Mouse (Mus musculus) forebrain, embryonic 12.5 days (tissue): ENCODE results near the gene Plekhg4. TPM values are rescaled to one million over a fixed set of nuclear protein-coding genes. Genes with fewer than 3 reads are reported as not detected.

ENCODE experiments used
- ATAC-seq: fragments of 200-750 bp; cut with Nextera tagmentation; 2 replicates; pipeline ENCODE4 v1.8.0; 2017; ENCODE audit warnings: moderate TSS enrichment; ENCODE audit not compliant: low FRiP score
- H3K27ac ChIP-seq: fragments of 300-500 bp; sonication (generic); 2 replicates; pipeline ENCODE4 v1.5.1; 2016; ENCODE audit warnings: mild to moderate bottlenecking
- H3K27me3 ChIP-seq: fragments of 300-500 bp; sonication (generic); 2 replicates; pipeline ENCODE4 v1.6.1; 2016; ENCODE audit warnings: mild to moderate bottlenecking
- H3K36me3 ChIP-seq: fragments of 300-500 bp; sonication (generic); replicated peaks from 2 replicates; pipeline ENCODE4 v1.6.1; 2016; ENCODE audit warnings: mild to moderate bottlenecking
- H3K4me1 ChIP-seq: fragments of 300-500 bp; sonication (generic); 2 replicates; pipeline ENCODE4 v1.6.1; 2016
- H3K4me2 ChIP-seq: fragments of 300-500 bp; sonication (generic); 2 replicates; pipeline ENCODE4 v1.6.1; 2016; ENCODE audit warnings: mild to moderate bottlenecking, moderate library complexity
- H3K4me3 ChIP-seq: fragments of 300-500 bp; sonication (generic); replicated peaks from 2 replicates; pipeline ENCODE4 v1.5.1; 2016; ENCODE audit warnings: mild to moderate bottlenecking
- H3K9ac ChIP-seq: fragments of 300-500 bp; sonication (generic); 2 replicates; pipeline ENCODE4 v1.6.1; 2016; ENCODE audit warnings: mild to moderate bottlenecking
- H3K9me3 ChIP-seq: fragments of 300-500 bp; sonication (generic); 2 replicates; pipeline ENCODE4 v1.6.1; 2016
- WGBS: fragments of 180-500 bp; shearing (Covaris S2); methylation state at CpG from one replicate; pipeline ENCODE4 v1.1.7; 2016; 5-methylcytosine and 5-hydroxymethylcytosine counted together
- polyA plus RNA-seq: library from polyadenylated mRNA; unstranded; fragments of >200 nt; fragmentation: Nextera tagmentation; extraction: Ambion mirVana; gene quantifications from 2 replicates; pipeline ENCODE4 v1.2.1, GENCODE M21; 2016

Gene Plekhg4
- polyA plus RNA-seq, 1 experiment from 2014 or later, result 1.2 TPM

DNA sequence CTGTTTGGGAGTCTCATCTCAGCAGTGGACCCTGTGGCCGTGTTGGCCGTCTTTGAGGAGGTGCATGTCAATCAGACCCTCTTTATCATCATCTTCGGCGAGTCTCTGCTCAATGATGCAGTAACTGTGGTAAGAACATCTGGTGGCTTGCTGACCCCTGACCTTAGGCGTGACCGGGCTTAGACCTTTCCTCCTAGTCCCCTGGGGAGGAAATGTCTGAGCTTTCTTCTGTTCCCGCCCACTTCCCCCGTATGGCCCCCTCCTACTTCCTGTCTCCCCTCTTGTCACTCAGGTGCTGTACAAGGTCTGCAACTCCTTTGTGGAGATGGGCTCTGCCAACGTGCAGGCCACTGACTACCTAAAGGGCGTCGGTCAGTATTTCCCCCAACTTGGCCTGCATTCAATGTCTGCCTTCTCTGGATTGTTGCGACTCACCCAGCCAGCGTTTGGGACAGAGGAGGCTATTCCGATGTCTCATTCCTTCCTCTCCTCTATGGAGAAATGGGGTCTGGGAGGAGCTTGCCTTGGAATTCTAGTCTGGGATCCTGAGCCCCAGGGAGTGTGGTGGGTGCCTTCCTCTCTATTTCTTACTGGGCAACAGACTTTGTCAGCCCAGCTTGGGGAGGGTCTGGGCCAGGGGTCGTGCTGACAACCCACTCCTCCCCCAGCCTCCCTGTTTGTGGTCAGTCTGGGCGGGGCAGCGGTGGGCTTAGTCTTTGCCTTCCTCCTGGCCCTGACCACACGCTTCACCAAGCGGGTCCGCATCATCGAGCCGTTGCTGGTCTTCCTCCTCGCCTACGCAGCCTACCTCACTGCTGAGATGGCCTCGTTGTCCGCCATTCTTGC, 17.7 kb upstream of the Plekhg4 start:
- no peak overlapping the region for H3K9ac ChIP-seq
- 81% methylated on average over 26 of the region's 26 CpGs for whole genome bisulfite sequencing
- no peaks in the 10 kb centered on the region for H3K9me3 ChIP-seq
- no peak overlapping the region for H3K4me3 ChIP-seq
- peaks cover 24% of the 10 kb centered on the region; the same call in 1 of the 2 replicates for H3K36me3 ChIP-seq
- ATAC-seq, result no peak
- no peak overlapping the region for H3K4me2 ChIP-seq
- H3K27me3 ChIP-seq, result no peaks in the 10 kb centered on the region
- H3K27ac ChIP-seq, result no peak overlapping the region
- peaks cover 3% of the 10 kb centered on the region for H3K4me1 ChIP-seq

DNA sequence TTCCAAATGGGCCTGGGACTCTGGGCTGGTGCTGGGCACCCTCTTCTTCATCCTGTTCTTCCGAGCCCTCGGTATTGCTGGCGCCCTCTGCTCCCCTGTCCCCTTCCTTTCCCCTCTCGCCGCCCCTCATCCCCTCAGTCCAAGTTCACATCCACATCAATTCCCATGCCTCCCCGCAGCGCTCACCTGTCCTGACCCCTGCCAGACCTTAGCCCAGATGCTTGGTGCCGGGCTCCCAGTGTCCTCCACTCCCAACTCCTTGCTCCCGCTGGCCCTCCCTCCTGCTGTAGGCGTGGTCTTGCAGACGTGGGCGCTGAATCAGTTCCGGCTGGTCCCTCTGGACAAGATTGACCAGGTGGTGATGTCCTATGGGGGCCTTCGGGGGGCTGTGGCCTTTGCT, 16.4 kb upstream of the Plekhg4 start:
- H3K4me3 ChIP-seq, result no peak overlapping the region
- H3K9me3 ChIP-seq, result no peaks in the 10 kb centered on the region
- no peaks in the 10 kb centered on the region for H3K4me1 ChIP-seq
- peaks cover 24% of the 10 kb centered on the region; the same call in 1 of the 2 replicates for H3K36me3 ChIP-seq
- H3K4me2 ChIP-seq, result no peak overlapping the region
- no peak for ATAC-seq
- H3K27me3 ChIP-seq, result no peaks in the 10 kb centered on the region
- H3K27ac ChIP-seq, result no peak overlapping the region
- no peak overlapping the region for H3K9ac ChIP-seq
- whole genome bisulfite sequencing, result 81% methylated on average over 14 of the region's 14 CpGs

DNA sequence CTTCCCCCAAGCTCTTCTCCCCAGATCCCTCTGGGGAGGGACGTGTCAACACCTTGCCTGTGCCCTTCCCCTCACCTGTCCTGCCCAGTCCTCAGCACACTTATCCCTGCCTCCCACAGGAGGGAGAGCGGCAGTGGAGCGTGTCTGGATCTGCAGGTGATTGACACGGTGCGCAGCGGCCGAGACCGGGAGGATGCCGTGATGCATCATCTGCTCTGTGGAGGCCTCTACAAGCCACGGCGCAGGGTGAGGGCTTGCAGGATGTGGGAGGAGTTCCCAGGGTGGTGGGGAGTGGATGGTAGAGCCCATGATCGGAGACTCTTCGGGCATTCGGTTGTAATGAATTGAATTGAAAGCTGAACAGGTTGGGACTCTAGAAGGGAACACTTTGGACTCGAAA, 13.9 kb upstream of the Plekhg4 start:
- Histone ChIP-seq H3K9me3 (no peaks in the 10 kb centered on the region), H3K27me3 (no peaks in the 10 kb centered on the region), H3K36me3 (peaks cover 37% of the 10 kb centered on the region), H3K4me2 (no peak overlapping the region), H3K9ac (no peak overlapping the region), H3K4me1 (no peaks in the 10 kb centered on the region), H3K4me3 (no peak overlapping the region), H3K27ac (no peak overlapping the region)
- WGBS, result 81% methylated on average over 15 of the region's 15 CpGs
- ATAC-seq, result no peak

DNA sequence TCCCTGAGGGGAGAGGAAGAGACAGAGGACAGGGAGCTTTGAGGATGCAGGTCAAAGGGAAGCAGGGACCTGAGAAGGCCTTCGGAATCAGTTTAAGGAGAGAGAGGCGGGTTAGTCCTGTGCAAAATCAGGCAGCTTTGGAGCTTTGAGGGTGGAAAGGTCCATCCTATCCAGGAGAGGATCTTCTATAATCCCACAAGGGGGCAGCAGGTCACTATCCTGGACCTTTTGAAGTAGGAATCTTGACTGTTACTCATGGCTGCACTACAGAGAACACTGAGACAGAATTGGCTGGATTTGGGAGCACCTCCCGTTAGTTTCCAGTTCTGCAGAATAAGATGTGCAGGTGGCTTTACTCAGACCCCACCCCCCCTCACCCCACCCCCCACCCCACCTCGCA, 13.4 kb upstream of the Plekhg4 start:
- Histone ChIP-seq H3K4me3 (no peak overlapping the region), H3K27me3 (no peaks in the 10 kb centered on the region), H3K36me3 (peaks cover 41% of the 10 kb centered on the region), H3K4me1 (no peaks in the 10 kb centered on the region), H3K4me2 (no peak overlapping the region), H3K9ac (no peak overlapping the region), H3K27ac (no peak overlapping the region), H3K9me3 (no peaks in the 10 kb centered on the region)
- 48% methylated on average over 4 of the region's 4 CpGs for WGBS
- ATAC-seq, result no peak

DNA sequence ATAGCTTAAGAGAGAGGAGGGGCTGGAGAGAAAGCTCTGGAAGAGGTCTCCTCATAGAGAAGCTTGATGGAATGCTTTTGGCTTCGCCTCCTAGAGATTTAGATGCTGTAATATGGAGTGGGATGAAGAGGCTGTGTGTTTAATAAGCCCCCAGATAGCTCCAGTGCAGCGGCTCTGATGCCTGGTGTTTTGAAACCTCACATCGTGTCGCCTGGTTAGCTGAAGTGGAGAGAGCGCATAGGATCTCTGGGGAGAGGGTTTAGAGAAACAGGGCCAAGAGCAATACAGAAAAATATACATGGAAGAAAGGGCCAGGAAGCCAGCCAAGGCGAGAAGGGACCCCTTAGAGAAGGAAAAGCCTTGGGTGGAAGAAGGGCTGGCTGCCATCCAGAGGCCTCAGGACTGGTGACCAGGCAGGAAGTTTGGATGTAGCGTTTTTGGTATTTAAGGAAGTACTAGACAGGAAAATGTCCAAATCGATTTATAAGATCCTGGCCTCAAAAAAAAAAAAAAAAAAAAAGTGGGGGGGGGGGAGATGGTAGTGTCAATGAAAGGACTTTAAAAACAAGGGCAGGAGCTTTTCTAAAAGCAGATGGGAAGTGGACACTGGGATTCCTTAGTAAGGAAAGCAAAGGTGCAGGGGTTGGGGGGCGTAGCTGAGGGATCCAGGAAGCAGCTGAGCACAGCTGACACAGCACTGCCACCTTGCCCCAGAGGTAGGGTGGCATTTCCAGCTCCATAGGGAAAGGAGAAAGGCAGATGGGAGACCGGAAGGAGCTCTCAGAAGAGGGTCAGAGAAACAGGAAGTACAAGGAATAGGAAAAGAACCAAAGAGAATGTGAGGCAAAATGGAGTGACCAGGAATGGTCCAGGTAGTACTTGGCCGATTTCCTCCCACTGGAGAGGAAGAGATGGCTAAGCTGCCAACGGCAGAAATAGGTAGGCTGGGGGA, 11.0 kb upstream of the Plekhg4 start:
- H3K27ac ChIP-seq, result no peak overlapping the region
- H3K9me3 ChIP-seq, result no peaks in the 10 kb centered on the region
- no peaks in the 10 kb centered on the region for H3K27me3 ChIP-seq
- ATAC-seq, result no peak
- WGBS, result 87% methylated on average over 12 of the region's 12 CpGs
- no peak overlapping the region for H3K4me2 ChIP-seq
- H3K36me3 ChIP-seq, result peaks cover 37% of the 10 kb centered on the region
- H3K4me1 ChIP-seq, result no peaks in the 10 kb centered on the region
- H3K9ac ChIP-seq, result no peak overlapping the region
- H3K4me3 ChIP-seq, result no peak overlapping the region

DNA sequence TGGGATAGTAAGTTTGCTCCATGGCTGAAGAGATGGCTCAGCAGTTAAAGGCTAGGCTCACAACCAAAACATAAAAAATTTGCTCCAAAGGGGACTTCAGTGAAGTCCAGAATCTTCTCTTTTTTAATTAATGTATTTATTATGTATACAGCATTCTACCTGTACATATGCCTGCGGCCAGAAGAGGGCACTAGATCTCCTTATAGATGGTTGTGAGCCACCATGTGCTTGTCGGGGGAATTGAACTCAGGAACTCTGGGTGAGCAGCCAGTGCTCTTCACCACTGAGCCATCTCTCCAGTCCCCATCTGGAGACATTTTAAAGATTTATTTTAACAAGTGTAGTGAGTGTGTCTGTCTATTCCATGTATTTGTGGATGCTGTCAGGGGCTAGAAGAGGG, 6.0 kb upstream of the Plekhg4 start:
- Histone ChIP-seq H3K9me3 (no peaks in the 10 kb centered on the region), H3K4me1 (no peaks in the 10 kb centered on the region), H3K27ac (no peak overlapping the region), H3K9ac (no peak overlapping the region), H3K27me3 (no peaks in the 10 kb centered on the region), H3K4me3 (no peak overlapping the region), H3K36me3 (peaks cover 45% of the 10 kb centered on the region), H3K4me2 (no peak overlapping the region)
- ATAC-seq, result no peak
- WGBS, result 62% methylated on average over 2 of the region's 2 CpGs

DNA sequence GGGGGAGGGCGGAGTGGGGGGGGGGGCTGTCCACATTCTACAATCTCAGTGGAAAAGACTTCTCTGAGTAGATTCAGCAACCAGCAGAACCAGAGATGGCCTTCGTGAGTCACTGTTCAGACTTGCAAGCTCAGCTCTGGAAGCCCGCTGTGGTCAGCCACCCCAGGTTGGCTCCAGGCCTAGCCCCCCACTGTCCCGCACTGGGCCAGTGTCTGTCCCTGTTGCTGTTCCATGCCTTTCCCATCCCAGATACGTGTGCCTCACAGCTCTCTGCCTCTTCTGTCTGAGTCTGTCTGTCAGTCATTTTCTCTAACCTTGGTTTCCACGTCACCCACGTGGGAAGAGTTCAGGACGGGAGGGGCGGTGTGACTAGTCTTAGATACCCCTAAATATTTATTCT, 601 bp upstream of the Plekhg4 start:
- ATAC-seq, result no peak
- Histone ChIP-seq H3K36me3 (peaks cover 16% of the 10 kb centered on the region), H3K4me3 (no peak overlapping the region), H3K4me1 (peaks cover 8% of the 10 kb centered on the region; the same call in 1 of the 2 replicates), H3K27me3 (peaks cover 4% of the 10 kb centered on the region; the same call in 1 of the 2 replicates), H3K4me2 (no peak overlapping the region), H3K9me3 (peaks cover 5% of the 10 kb centered on the region), H3K9ac (no peak overlapping the region), H3K27ac (no peak overlapping the region)
- WGBS, result 78% methylated on average over 9 of the region's 9 CpGs

DNA sequence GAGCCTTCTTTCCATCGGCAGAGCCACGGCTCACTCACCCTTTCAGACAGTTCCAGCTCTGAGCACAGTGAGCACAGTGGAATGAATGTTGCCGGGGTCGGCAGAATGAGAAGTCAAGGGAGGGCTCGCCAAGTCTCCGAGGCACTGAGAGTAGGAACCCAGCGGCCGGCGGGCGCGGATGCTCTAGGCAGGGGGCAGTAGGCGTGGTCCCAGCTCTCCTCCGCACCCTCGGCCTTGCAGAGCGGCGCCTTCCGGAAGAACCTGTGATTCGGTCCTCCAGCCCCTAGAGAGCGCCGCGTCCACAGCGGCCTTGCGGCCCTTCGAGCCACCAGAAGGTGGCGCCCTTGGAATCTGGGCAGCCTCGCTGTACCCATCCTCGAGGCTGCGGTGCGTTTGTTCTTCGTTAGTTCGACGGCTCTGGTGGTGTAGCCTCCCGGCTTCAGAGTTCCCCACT, 1.5 kb downstream of the Plekhg4 start:
- Histone ChIP-seq H3K4me2 (peak overlapping the region; percentile 45), H3K9me3 (peaks cover 5% of the 10 kb centered on the region), H3K4me3 (peak overlapping the region; percentile 19), H3K27ac (no peak overlapping the region), H3K9ac (no peak overlapping the region), H3K4me1 (peaks cover 13% of the 10 kb centered on the region), H3K36me3 (no peaks in the 10 kb centered on the region; the same call in 1 of the 2 replicates), H3K27me3 (peaks cover 4% of the 10 kb centered on the region; the same call in 1 of the 2 replicates)
- WGBS, result 29% methylated on average over 33 of the region's 33 CpGs
- ATAC-seq, result peak; percentile 62

DNA sequence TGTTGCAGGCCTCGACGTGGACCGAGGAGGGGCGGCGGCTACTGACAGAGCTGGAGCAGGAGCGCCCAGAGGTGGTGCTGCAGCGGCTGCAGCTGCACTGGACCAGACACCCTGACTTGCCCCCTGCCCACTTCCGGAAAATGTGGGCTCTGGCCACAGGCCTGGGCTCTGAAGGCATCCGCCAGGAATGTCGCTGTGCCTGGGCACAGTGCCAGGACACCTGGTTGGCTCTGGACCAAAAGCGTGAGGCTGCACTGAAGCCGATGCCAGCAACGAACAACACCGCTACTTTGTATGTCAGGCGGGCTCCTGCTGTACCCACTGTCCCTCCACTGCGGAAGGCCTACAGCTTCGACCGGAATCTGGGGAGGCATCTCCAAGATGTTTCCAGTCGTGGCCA, 5.6 kb downstream of the Plekhg4 start:
- no peak for ATAC-seq
- Histone ChIP-seq H3K9ac (no peak overlapping the region), H3K36me3 (no peaks in the 10 kb centered on the region), H3K4me2 (no peak overlapping the region), H3K27me3 (peaks cover 4% of the 10 kb centered on the region; the same call in 1 of the 2 replicates), H3K4me1 (peaks cover 13% of the 10 kb centered on the region), H3K4me3 (no peak overlapping the region), H3K27ac (no peak overlapping the region), H3K9me3 (peaks cover 5% of the 10 kb centered on the region)
- WGBS, result 74% methylated on average over 19 of the region's 19 CpGs

DNA sequence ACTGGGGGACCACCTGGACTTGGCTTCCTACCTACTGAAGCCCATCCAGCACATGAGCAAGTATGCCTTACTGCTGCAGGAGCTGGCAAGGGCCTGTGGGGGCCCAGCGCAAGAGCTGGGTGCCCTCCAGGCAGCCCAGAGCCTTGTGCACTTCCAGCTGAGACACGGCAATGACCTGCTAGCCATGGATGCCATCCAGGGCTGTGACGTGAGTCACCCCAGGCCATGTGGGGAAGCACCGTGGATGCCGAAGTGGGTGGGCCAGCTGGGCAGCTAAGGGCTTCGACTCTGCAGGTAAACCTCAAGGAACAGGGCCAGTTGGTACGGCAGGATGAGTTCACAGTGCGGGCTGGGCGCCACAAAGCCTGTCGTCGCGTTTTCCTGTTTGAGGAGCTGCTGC, 7.2 kb downstream of the Plekhg4 start:
- Histone ChIP-seq H3K4me1 (peaks cover 5% of the 10 kb centered on the region; the same call in 1 of the 2 replicates), H3K36me3 (no peaks in the 10 kb centered on the region), H3K9ac (no peak overlapping the region), H3K27ac (no peak overlapping the region), H3K4me3 (no peak overlapping the region), H3K27me3 (no peaks in the 10 kb centered on the region), H3K9me3 (no peaks in the 10 kb centered on the region), H3K4me2 (no peak overlapping the region)
- ATAC-seq, result no peak
- WGBS, result 88% methylated on average over 12 of the region's 12 CpGs

DNA sequence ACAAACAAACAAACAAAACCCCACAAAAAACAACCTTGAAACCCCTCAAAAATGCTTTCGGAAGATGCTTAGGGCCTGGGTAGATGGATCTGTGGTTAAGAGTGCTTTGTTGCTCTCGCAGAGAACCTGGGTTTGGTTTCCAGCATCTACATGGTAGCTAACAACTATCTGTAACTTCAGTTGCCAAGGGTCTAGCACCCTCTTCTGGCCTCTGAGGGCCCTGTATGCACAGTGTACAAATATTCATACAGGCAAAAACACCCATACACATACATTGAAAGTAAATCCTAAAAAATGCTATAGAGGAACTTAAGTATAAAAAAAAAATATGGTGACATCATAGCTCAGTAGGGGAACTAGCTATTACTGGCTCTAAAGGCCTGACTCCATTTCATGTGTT, 11.0 kb downstream of the Plekhg4 start:
- H3K9me3 ChIP-seq, result no peaks in the 10 kb centered on the region

DNA sequence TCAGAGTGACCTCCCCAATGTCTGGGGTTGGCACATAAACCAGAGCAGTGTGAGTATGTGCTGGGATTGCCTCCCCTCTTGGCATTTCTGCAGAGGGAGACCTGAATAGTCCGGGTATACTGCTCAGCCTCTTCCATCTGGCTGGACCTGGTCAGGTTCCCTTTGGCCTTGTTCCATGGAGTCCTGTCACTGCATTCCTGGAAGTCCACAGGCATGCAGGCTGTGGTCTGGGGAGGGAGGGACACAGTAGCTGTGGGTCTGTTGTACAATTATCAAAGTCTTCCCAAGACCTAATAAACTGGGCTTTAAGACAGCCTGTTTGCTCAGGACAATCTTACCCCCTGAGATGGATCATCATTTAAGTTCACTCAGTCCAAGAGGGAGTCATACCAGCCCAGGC, 14.1 kb downstream of the Plekhg4 start:
- Histone ChIP-seq H3K27ac (no peak overlapping the region), H3K9me3 (no peaks in the 10 kb centered on the region), H3K4me1 (no peaks in the 10 kb centered on the region), H3K4me2 (no peak overlapping the region), H3K9ac (no peak overlapping the region), H3K36me3 (no peaks in the 10 kb centered on the region), H3K4me3 (no peak overlapping the region), H3K27me3 (no peaks in the 10 kb centered on the region)
- 80% methylated on average over 1 of the region's 1 CpGs for WGBS
- no peak for ATAC-seq

More for the DNA sequence above, 11.0 kb downstream of the Plekhg4 start:
- WGBS, result 92% methylated on average over 2 of the region's 2 CpGs
- H3K4me2 ChIP-seq, result no peak overlapping the region
- no peak overlapping the region for H3K4me3 ChIP-seq
- H3K4me1 ChIP-seq, result peaks cover under 1% of the 10 kb centered on the region; the same call in 1 of the 2 replicates
- H3K36me3 ChIP-seq, result no peaks in the 10 kb centered on the region
- H3K27me3 ChIP-seq, result no peaks in the 10 kb centered on the region
- no peak overlapping the region for H3K27ac ChIP-seq
- H3K9ac ChIP-seq, result no peak overlapping the region
- ATAC-seq, result no peak
